Mouse (Mus musculus) MEL (cell line): ENCODE data around the gene Nomo1. TPM values are rescaled to one million over a fixed set of nuclear protein-coding genes. Genes with fewer than 3 reads are reported as not detected.
A peak's percentile ranks its signal among the peaks of the same experiment; 100 is the strongest.

Source experiments
- DNase-seq: peaks from one replicate; pipeline ENCODE4 v3.0.0; 2011; ENCODE audit warnings: low read depth, low spot score
- H3K27ac ChIP-seq: 2 replicates; pipeline ENCODE4 v1.5.1; 2012; ENCODE audit warnings: low read depth, mild to moderate bottlenecking, control low read depth, low read length, moderate library complexity; ENCODE audit not compliant: control insufficient read depth
- H3K27me3 ChIP-seq, 2 experiments: fragments of 150-350 bp in 1 of 2; sonication (generic) in 1 of 2; 2 replicates each; pipeline ENCODE4 v1.6.1; 2012; ENCODE audit warnings: low read length in 2 of 2, mild to moderate bottlenecking in 2 of 2, improper control_type of control experiment in 1 of 2, moderate library complexity in 1 of 2; ENCODE audit not compliant: insufficient read depth in 2 of 2, control insufficient read depth in 1 of 2
- H3K36me3 ChIP-seq, 2 experiments: 2 replicates each; pipeline ENCODE4 v1.6.1; 2012 to 2014; ENCODE audit warnings: low read length in 2 of 2, improper control_type of control experiment in 1 of 2, inconsistent platforms in 1 of 2, mild to moderate bottlenecking in 1 of 2; ENCODE audit not compliant: insufficient read depth in 2 of 2, control insufficient read depth in 1 of 2
- H3K4me1 ChIP-seq, 2 experiments: fragments of 150-350 bp in 1 of 2; sonication (generic) in 1 of 2; 2 replicates each; pipeline ENCODE4 v1.6.1; 2012; ENCODE audit warnings: low read length in 2 of 2, improper control_type of control experiment in 1 of 2, mild to moderate bottlenecking in 1 of 2; ENCODE audit not compliant: insufficient read depth in 2 of 2, control insufficient read depth in 1 of 2
- H3K4me3 ChIP-seq, 2 experiments: fragments of 150-350 bp in 1 of 2; sonication (generic) in 1 of 2; 2 replicates each; pipeline ENCODE4 v1.5.1; 2012; ENCODE audit warnings: low read depth in 2 of 2, low read length in 2 of 2, mild to moderate bottlenecking in 2 of 2, moderate library complexity in 2 of 2, control low read depth in 1 of 2, improper control_type of control experiment in 1 of 2; ENCODE audit not compliant: control insufficient read depth in 1 of 2, insufficient read depth in 1 of 2
- H3K79me2 ChIP-seq: 2 replicates; pipeline ENCODE4 v1.6.1; 2012; ENCODE audit warnings: mild to moderate bottlenecking, low read length, moderate library complexity; ENCODE audit not compliant: control insufficient read depth, poor library complexity, insufficient read depth
- H3K9ac ChIP-seq: 2 replicates; pipeline ENCODE4 v1.6.1; 2012; ENCODE audit warnings: low read depth, mild to moderate bottlenecking, control low read depth, low read length, moderate library complexity; ENCODE audit not compliant: control insufficient read depth, poor library complexity, severe bottlenecking
- H3K9me3 ChIP-seq: fragments of 150-350 bp; sonication (generic); replicated peaks from 2 replicates; pipeline ENCODE4 v1.6.1; 2012; ENCODE audit warnings: mild to moderate bottlenecking, low read length, improper control_type of control experiment, moderate library complexity; ENCODE audit not compliant: insufficient read depth
- EP300 ChIP-seq, 2 experiments: IDR thresholded peaks; 2 replicates each; pipeline ENCODE4 v1.6.1; 2011; ENCODE audit warnings: improper control_type of control experiment in 2 of 2, low read length in 2 of 2, low read depth in 1 of 2, mild to moderate bottlenecking in 1 of 2
- JUND ChIP-seq: IDR thresholded peaks from 2 replicates; pipeline ENCODE4 v1.6.1; 2011; ENCODE audit warnings: low read depth, mild to moderate bottlenecking, improper control_type of control experiment, low read length
- MEF2A ChIP-seq: IDR thresholded peaks from 2 replicates; pipeline ENCODE4 v1.6.1; 2014; ENCODE audit warnings: low read depth, mild to moderate bottlenecking, inconsistent platforms, low read length, improper control_type of control experiment; ENCODE audit not compliant: poor library complexity, insufficient replicate concordance, severe bottlenecking; ENCODE audit errors: extremely low read depth
- NELFE ChIP-seq: IDR thresholded peaks from 2 replicates; pipeline ENCODE4 v1.6.1; 2011; ENCODE audit warnings: low read depth, low read length, improper control_type of control experiment
- POLR2A ChIP-seq, 2 experiments: IDR thresholded peaks; 2 replicates each; pipeline ENCODE4 v1.6.1; 2011 to 2012; ENCODE audit warnings: low read length in 2 of 2, mild to moderate bottlenecking in 2 of 2, control low read depth in 1 of 2, improper control_type of control experiment in 1 of 2, low read depth in 1 of 2, moderate library complexity in 1 of 2; ENCODE audit not compliant: control insufficient read depth in 1 of 2, insufficient read depth in 1 of 2, poor library complexity in 1 of 2
- TAL1 ChIP-seq: IDR thresholded peaks from 2 replicates; pipeline ENCODE4 v1.6.1; 2012; ENCODE audit warnings: mild to moderate bottlenecking, inconsistent platforms, low read length, moderate library complexity, mixed read lengths
- TCF12 ChIP-seq: IDR thresholded peaks from 2 replicates; pipeline ENCODE4 v1.6.1; 2014; ENCODE audit warnings: low read depth, mild to moderate bottlenecking, inconsistent platforms, low read length, improper control_type of control experiment, moderate library complexity
- polyA plus RNA-seq, 2 experiments: library from polyadenylated mRNA; stranded (reverse) in 1 of 2; unstranded in 1 of 2; fragments of >175 nt in 1 of 2; fragments of >200 nt in 1 of 2; gene quantifications; 2 replicates each; pipeline versions ENCODE4 v1.2.1 to v1.2.4; 2012; ENCODE audit warnings: low replicate concordance in 2 of 2, low read depth in 1 of 2; ENCODE audit not compliant: insufficient read length in 2 of 2, insufficient read depth in 1 of 2, missing spikeins in 1 of 2
- total RNA-seq: library from RNA; depleted of rRNA; stranded (reverse); fragments of 300-350 nt; gene quantifications from 2 replicates; pipeline ENCODE4 v1.2.3, GENCODE M21; 2012

Nomo1 gene
- total and polyA plus RNA-seq, 3 experiments: 195 to 1,239 (median 197) TPM

DNA sequence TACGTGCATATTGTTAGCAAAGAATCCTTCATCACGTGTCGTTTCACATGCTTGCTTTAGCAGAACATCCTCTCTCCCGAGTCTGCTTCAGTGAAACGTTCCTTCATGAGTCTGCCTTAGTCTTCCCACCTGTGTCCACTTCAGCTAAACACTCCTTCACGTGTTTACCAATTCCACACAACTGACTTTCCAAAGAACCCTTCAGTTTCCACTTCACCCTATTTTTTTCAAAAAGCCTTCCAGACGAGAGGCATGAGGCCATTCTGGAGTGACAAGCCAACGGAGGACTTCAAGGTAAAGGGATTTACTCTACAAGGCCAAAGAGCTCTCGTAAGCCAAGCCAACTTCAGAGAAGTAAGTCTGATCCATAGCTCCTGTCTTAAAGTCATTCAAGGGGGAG lies 8.1 kb upstream of the Nomo1 start:
- H3K27me3 ChIP-seq: peaks cover 0 to 5% of the 10 kb centered on the region in 2 experiments; a peak in 2 of 4 replicates
- H3K36me3 ChIP-seq: no peaks in the 10 kb centered on the region
- H3K27ac ChIP-seq: no peak overlapping the region
- no peaks in the 10 kb centered on the region for H3K79me2 ChIP-seq
- no peak overlapping the region for H3K4me3 ChIP-seq
- DNase-seq: no peak
- no peak overlapping the region for H3K9ac ChIP-seq
- TF ChIP-seq TAL1: no peak
- TF ChIP-seq NELFE: no peak
- no peaks in the 10 kb centered on the region for H3K9me3 ChIP-seq
- H3K4me1 ChIP-seq: no peaks in the 10 kb centered on the region

DNA sequence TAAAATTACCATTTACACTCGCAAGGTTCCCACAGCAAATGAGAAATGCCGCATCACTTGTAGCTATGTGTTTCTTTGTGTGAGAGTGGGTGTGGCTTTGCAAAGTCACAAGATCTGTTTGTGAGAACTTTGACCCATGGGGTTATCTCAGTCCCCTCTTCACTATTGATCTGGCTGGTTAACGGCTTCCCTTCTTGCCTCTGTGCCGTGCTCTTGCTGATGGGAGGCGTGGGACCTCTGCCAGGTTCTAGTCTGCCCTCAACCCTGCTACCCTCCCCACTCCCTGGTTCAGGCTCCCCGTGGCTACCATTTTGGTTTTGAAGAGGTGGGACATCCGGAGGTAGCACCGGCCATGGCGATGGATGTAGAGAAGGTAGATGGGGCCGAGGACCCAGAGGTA lies 4.8 kb upstream of the Nomo1 start:
- TF ChIP-seq POLR2A (IDR thresholded peaks at IDR 0.05; ENCODE audit: control insufficient read depth in 1 of 2, insufficient read depth in 1 of 2, low read depth in 1 of 2, low read length in 2 of 2, poor library complexity in 1 of 2): peak in 1 of 2 experiments; percentile 46; a peak in 3 of 4 replicates
- no peak for TF ChIP-seq JUND
- TF ChIP-seq, all 39 proteins: peak for 1
- H3K9me3 ChIP-seq: no peaks in the 10 kb centered on the region
- no peak overlapping the region for H3K27ac ChIP-seq
- peaks cover 0 to 6% of the 10 kb centered on the region in 2 experiments; a peak in 1 of 4 replicates for H3K36me3 ChIP-seq
- peaks cover 0 to 9% of the 10 kb centered on the region in 2 experiments; a peak in 2 of 4 replicates for H3K4me1 ChIP-seq
- peak; percentile 63 for DNase-seq
- H3K27me3 ChIP-seq: no peaks in the 10 kb centered on the region
- H3K9ac ChIP-seq: no peak overlapping the region
- H3K79me2 ChIP-seq: peaks cover 1% of the 10 kb centered on the region
- H3K4me3 ChIP-seq: no peak overlapping the region

DNA sequence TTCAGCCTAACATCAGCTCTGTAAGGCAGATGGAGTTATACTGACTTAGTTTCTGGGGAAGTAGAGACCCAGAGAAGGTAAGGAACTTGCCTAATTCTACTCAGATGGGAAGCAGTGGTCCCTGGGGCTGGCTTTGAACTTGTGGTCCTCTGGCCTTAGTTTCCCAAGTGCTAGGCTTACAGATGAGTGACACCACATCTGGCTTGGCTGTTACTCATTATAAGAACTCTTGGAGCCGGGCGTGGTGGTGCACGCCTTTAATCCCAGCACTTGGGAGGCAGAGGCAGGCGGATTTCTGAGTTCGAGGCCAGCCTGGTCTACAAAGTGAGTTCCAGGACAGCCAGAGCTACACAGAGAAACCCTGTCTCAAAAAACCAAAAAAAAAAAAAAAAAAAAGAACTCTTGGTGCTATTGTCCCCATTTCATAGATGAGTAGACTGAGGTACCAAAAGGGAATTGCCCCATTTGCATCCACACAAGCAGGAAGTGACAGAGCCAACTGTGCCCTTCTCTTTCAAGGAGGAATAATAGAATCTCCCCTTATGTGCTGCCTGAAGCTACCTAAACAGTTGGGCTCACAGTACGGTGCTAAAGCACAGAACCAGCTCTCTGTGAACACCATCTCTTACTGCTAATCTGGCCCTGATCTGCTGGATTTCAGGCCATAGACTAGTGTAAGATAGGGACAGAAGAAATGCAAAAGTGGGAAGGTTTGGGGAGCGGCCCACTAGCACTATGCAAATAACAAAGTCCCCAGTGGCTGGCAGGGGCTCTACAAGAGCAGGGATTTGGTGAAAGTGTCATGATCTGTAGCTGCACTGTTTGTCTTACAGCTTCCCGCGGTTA lies 4.0 kb upstream of the Nomo1 start:
- H3K9me3 ChIP-seq: no peaks in the 10 kb centered on the region
- H3K79me2 ChIP-seq: peaks cover 10% of the 10 kb centered on the region
- no peak for TF ChIP-seq MEF2A
- H3K4me1 ChIP-seq: peaks cover 0 to 9% of the 10 kb centered on the region in 2 experiments; a peak in 2 of 4 replicates
- peaks cover 0 to 6% of the 10 kb centered on the region in 2 experiments; a peak in 1 of 4 replicates for H3K36me3 ChIP-seq
- H3K4me3 ChIP-seq: no peak overlapping the region
- peak; percentile 48 for DNase-seq
- no peak overlapping the region for H3K27ac ChIP-seq
- H3K9ac ChIP-seq: no peak overlapping the region
- no peaks in the 10 kb centered on the region for H3K27me3 ChIP-seq

DNA sequence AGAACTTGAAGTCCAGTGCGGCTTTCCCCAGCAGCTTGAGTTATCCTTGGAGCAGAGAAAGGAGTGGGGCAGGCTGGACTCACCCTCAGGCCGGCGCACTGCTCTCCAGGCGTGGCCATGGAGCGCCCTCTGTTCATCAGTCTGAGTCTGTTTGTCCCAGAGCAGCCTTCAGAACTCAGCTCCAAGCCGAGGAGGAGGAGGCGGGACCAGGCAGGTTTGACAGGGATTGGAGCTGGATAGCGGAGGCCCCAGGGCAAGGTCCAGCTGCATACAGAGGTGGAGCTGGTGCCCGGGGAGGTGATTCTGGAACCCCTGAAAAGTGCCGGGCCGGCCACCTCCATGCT lies 3.4 kb upstream of the Nomo1 start, which contains the start of gene Abcc6:
Abcc6 (minus strand) TSS at position 158 of the 344 bp plus-strand sequence.
- no peak within 1 kb of the TSS for H3K4me3 ChIP-seq
- H3K9ac ChIP-seq: no peak within 1 kb of the TSS
- H3K4me1 ChIP-seq: peaks cover 0 to 13% of the 10 kb centered on the region in 2 experiments; a peak in 2 of 4 replicates

More for the DNA sequence above, 3.4 kb upstream of the Nomo1 start, which contains the start of gene Abcc6:
- H3K9me3 ChIP-seq: no peaks in the 10 kb centered on the region
- H3K27me3 ChIP-seq: no peaks in the 10 kb centered on the region
- no peak for DNase-seq
- H3K36me3 ChIP-seq: peaks cover 0 to 10% of the 10 kb centered on the region in 2 experiments; a peak in 2 of 4 replicates
- peaks cover 15% of the 10 kb centered on the region for H3K79me2 ChIP-seq
- TF ChIP-seq TCF12 (no peak), EP300 (IDR thresholded peaks at IDR 0.05; ENCODE audit: low read depth in 1 of 2, low read length in 2 of 2) (no peak)
- H3K27ac ChIP-seq: peak within 1 kb of the TSS; percentile 8; the same call in 1 of the 2 replicates
